Mouse (Mus musculus): ENCODE data around the gene BC051142. TPM values are rescaled to one million over a fixed set of nuclear protein-coding genes. Genes with fewer than 3 reads are reported as not detected.
"Not testable (repeated sequence)": the region's sequence is repeated elsewhere in the genome, so short reads cannot be mapped to it uniquely, and the experiment has no call there.

BC051142 gene
- polyA plus RNA-seq, 1 experiment from 2014 or later, result 1.4 TPM

DNA sequence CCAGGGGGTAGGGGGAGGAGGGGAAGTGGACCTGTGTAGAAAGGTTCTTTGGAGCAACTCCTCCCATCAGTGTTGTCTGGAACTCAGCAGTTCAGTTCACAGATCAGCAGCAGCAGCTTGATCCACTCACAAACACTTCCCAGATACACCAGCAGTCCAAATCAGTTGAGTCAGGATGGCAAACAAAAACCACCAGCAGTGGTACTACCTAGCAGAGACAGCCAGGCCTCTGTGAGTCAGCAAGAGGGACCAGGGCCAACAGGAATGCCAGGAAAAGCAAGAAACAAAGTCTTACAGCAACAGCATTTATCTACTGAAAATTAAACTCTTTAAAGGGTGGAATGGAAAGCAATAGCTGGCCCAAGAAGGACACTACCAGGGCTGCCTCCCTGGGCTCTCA lies 29.0 kb downstream of the BC051142 start:
- Histone ChIP-seq H3K4me3 (no peak overlapping the region), H3K36me3 (replicated peaks) (no peaks in the 10 kb centered on the region), H3K9me3 (no peaks in the 10 kb centered on the region), H3K27ac (replicated peaks) (no peak overlapping the region), H3K27me3 (replicated peaks; ENCODE audit: low read depth, poor library complexity, severe bottlenecking) (no peaks in the 10 kb centered on the region), H3K4me1 (no peaks in the 10 kb centered on the region)
- DNase-seq (ENCODE audit: low spot score), result no peak

DNA sequence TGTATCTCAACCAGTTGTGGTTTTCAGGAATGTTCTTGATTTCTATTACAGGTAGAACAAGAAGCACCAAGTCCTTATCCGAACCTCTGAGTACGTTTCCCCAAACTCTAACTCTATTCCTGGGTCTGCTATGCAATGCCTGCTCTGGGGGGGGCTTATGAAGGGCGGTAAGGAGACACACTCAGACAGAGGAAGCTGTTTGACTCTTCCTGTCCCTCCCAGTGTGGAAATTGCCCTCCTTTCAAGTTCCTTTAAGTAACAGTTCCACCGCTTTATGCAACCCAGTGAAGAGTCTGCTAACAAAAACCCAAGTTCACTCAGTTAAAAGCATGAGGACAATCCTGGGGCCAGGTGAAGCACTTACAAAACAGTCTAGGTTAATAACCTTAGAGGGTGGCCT lies 38.5 kb downstream of the BC051142 start:
- WGBS, result 67% methylated on average over 4 of the region's 4 CpGs
- no peaks in the 10 kb centered on the region for H3K36me3 ChIP-seq (replicated peaks)
- H3K9me3 ChIP-seq, result no peaks in the 10 kb centered on the region
- no peak for DNase-seq (ENCODE audit: low spot score)
- no peak overlapping the region for H3K4me3 ChIP-seq
- no peaks in the 10 kb centered on the region for H3K27me3 ChIP-seq (replicated peaks; ENCODE audit: low read depth, poor library complexity, severe bottlenecking)
- no peaks in the 10 kb centered on the region for H3K4me1 ChIP-seq
- no peak overlapping the region for H3K27ac ChIP-seq (replicated peaks)

GRCm38 (mm10) chr17:34437606-34438005 lies 39.0 kb downstream of the BC051142 start:
- WGBS, result 71% methylated on average over 7 of the region's 7 CpGs

DNA sequence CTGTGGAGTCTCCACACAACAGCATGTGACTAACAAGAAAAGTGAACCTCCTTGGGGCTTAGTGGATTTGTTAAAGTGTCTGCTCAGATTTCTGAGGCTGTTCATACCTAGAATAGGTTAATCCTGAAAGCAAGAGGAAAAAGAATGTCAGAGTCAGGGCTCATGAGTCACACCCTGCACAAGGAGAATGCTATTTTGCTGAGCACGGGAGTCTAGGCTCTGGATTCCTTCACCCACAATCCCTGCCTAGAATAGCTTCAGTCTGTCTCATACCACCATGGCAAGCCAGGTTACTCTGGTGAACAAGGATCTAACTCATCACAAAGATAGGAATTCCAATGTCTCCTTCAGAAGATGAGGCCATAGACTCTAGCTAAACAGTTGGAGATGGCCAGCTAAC lies 40.0 kb downstream of the BC051142 start:
- Histone ChIP-seq H3K4me1 (no peaks in the 10 kb centered on the region), H3K4me3 (no peak overlapping the region), H3K36me3 (replicated peaks) (no peaks in the 10 kb centered on the region), H3K27ac (replicated peaks) (no peak overlapping the region), H3K9me3 (no peaks in the 10 kb centered on the region), H3K27me3 (replicated peaks; ENCODE audit: low read depth, poor library complexity, severe bottlenecking) (no peaks in the 10 kb centered on the region)
- 60% methylated on average over 1 of the region's 1 CpGs for WGBS
- DNase-seq (ENCODE audit: low spot score), result no peak

More at GRCm38 (mm10) chr17:34437606-34438005, 39.0 kb downstream of the BC051142 start:
- DNase-seq (ENCODE audit: low spot score), result no peak
- Histone ChIP-seq H3K9me3 (no peaks in the 10 kb centered on the region), H3K27me3 (replicated peaks; ENCODE audit: low read depth, poor library complexity, severe bottlenecking) (no peaks in the 10 kb centered on the region), H3K4me1 (no peaks in the 10 kb centered on the region), H3K27ac (replicated peaks) (no peak overlapping the region), H3K4me3 (no peak overlapping the region), H3K36me3 (replicated peaks) (no peaks in the 10 kb centered on the region)

- H3K27me3 ChIP-seq (replicated peaks; ENCODE audit: low read depth, poor library complexity, severe bottlenecking), result no peaks in the 10 kb centered on the region
- no peak for DNase-seq (ENCODE audit: low spot score)
- no peaks in the 10 kb centered on the region for H3K9me3 ChIP-seq
- H3K27ac ChIP-seq (replicated peaks), result no peak overlapping the region
- no peaks in the 10 kb centered on the region for H3K36me3 ChIP-seq (replicated peaks)
- no peaks in the 10 kb centered on the region for H3K4me1 ChIP-seq
- no peak overlapping the region for H3K4me3 ChIP-seq
- WGBS, result 59% methylated on average over 3 of the region's 3 CpGs
Measured at GRCm38 (mm10) chr17:34439795-34440194, 41.2 kb downstream of the BC051142 start.

GRCm38 (mm10) chr17:34441990-34442389 lies 43.4 kb downstream of the BC051142 start:
- no peak for DNase-seq (ENCODE audit: low spot score)

GRCm38 (mm10) chr17:34448473-34449041 lies 49.9 kb downstream of the BC051142 start:
- H3K27me3 ChIP-seq (replicated peaks; ENCODE audit: low read depth, poor library complexity, severe bottlenecking), result no peaks in the 10 kb centered on the region
- no peak for DNase-seq (ENCODE audit: low spot score)
- H3K9me3 ChIP-seq, result no peaks in the 10 kb centered on the region
- no peak overlapping the region for H3K27ac ChIP-seq (replicated peaks)
- no peaks in the 10 kb centered on the region for H3K36me3 ChIP-seq (replicated peaks)
- peaks cover 6% of the 10 kb centered on the region; the same call in 1 of the 2 replicates for H3K4me1 ChIP-seq
- 58% methylated on average over 6 of the region's 6 CpGs for WGBS
- no peak overlapping the region for H3K4me3 ChIP-seq

More at GRCm38 (mm10) chr17:34441990-34442389, 43.4 kb downstream of the BC051142 start:
- Histone ChIP-seq H3K4me3 (no peak overlapping the region), H3K27me3 (replicated peaks; ENCODE audit: low read depth, poor library complexity, severe bottlenecking) (no peaks in the 10 kb centered on the region), H3K9me3 (no peaks in the 10 kb centered on the region), H3K4me1 (no peaks in the 10 kb centered on the region), H3K27ac (replicated peaks) (no peak overlapping the region), H3K36me3 (replicated peaks) (no peaks in the 10 kb centered on the region)
- WGBS, result 90% methylated on average over 7 of the region's 7 CpGs

- Histone ChIP-seq H3K4me1 (no peaks in the 10 kb centered on the region), H3K9me3 (no peaks in the 10 kb centered on the region), H3K27me3 (replicated peaks; ENCODE audit: low read depth, poor library complexity, severe bottlenecking) (no peaks in the 10 kb centered on the region), H3K27ac (replicated peaks) (no peak overlapping the region), H3K4me3 (no peak overlapping the region), H3K36me3 (replicated peaks) (no peaks in the 10 kb centered on the region)
- no peak for DNase-seq (ENCODE audit: low spot score)
- 82% methylated on average over 4 of the region's 4 CpGs for WGBS
Measured at GRCm38 (mm10) chr17:34457668-34458067, 59.0 kb downstream of the BC051142 start.

- no peak overlapping the region for H3K4me3 ChIP-seq
- WGBS, result 86% methylated on average over 3 of the region's 3 CpGs
- no peaks in the 10 kb centered on the region for H3K27me3 ChIP-seq (replicated peaks; ENCODE audit: low read depth, poor library complexity, severe bottlenecking)
- DNase-seq (ENCODE audit: low spot score), result no peak
- H3K27ac ChIP-seq (replicated peaks), result no peak overlapping the region
- no peaks in the 10 kb centered on the region for H3K4me1 ChIP-seq
- H3K9me3 ChIP-seq, result no peaks in the 10 kb centered on the region
- no peaks in the 10 kb centered on the region for H3K36me3 ChIP-seq (replicated peaks)
Measured at GRCm38 (mm10) chr17:34459255-34459654, 60.6 kb downstream of the BC051142 start.

GRCm38 (mm10) chr17:34465906-34466305 lies 67.3 kb downstream of the BC051142 start:
- not testable (repeated sequence) for H3K27me3 ChIP-seq (replicated peaks; ENCODE audit: low read depth, poor library complexity, severe bottlenecking); H3K9me3 ChIP-seq; H3K4me3 ChIP-seq; DNase-seq (ENCODE audit: low spot score); H3K36me3 ChIP-seq (replicated peaks); H3K27ac ChIP-seq (replicated peaks); H3K4me1 ChIP-seq

- 0 out of 2 replicates have a peak, but pooled peaks cover 6% of the 10 kb centered on the region for H3K27me3 ChIP-seq (replicated peaks; ENCODE audit: low read depth, poor library complexity, severe bottlenecking)
- H3K9me3 ChIP-seq, result no peaks in the 10 kb centered on the region
- no peak overlapping the region for H3K27ac ChIP-seq (replicated peaks)
- H3K4me3 ChIP-seq, result no peak overlapping the region
- H3K4me1 ChIP-seq, result no peaks in the 10 kb centered on the region
- no peak for DNase-seq (ENCODE audit: low spot score)
- H3K36me3 ChIP-seq (replicated peaks), result no peaks in the 10 kb centered on the region
- 88% methylated on average over 2 of the region's 2 CpGs for WGBS
Measured at GRCm38 (mm10) chr17:34470491-34470890, 71.9 kb downstream of the BC051142 start.

GRCm38 (mm10) chr17:34475060-34475459 lies 76.4 kb downstream of the BC051142 start:
- H3K36me3 ChIP-seq (replicated peaks), result no peaks in the 10 kb centered on the region
- H3K9me3 ChIP-seq, result no peaks in the 10 kb centered on the region
- WGBS, result 83% methylated on average over 3 of the region's 3 CpGs
- H3K27me3 ChIP-seq (replicated peaks; ENCODE audit: low read depth, poor library complexity, severe bottlenecking), result 0 out of 2 replicates have a peak, but pooled peaks cover 6% of the 10 kb centered on the region
- H3K4me3 ChIP-seq, result no peak overlapping the region
- no peak for DNase-seq (ENCODE audit: low spot score)
- no peak overlapping the region for H3K27ac ChIP-seq (replicated peaks)
- no peaks in the 10 kb centered on the region for H3K4me1 ChIP-seq

DNA sequence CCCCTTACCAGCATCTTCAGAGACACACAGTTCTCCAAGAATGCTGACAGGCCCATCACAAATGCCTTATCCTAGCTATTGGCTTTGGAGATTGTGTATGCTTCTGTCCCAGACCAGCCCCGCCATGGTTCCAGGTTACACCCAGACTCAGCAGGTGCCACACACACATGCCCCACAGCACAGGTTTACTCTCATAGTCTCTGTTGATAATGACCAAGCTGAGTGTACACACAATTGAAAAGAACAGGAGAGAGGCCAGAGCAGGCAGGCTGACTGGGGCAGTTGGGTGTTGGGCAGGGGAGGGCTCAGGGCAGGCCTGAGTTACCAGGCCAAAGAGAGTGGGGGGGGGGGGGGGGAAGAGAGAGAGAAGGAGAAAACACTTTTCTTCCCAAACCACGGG lies 77.8 kb downstream of the BC051142 start:
- H3K4me3 ChIP-seq, result no peak overlapping the region
- DNase-seq (ENCODE audit: low spot score), result no peak
- no peaks in the 10 kb centered on the region for H3K36me3 ChIP-seq (replicated peaks)
- H3K27ac ChIP-seq (replicated peaks), result no peak overlapping the region
- H3K4me1 ChIP-seq, result no peaks in the 10 kb centered on the region
- 0 out of 2 replicates have a peak, but pooled peaks cover 6% of the 10 kb centered on the region for H3K27me3 ChIP-seq (replicated peaks; ENCODE audit: low read depth, poor library complexity, severe bottlenecking)
- no peaks in the 10 kb centered on the region for H3K9me3 ChIP-seq
- WGBS, result 83% methylated on average over 1 of the region's 2 CpGs
